Mouse (Mus musculus): ENCODE data around the gene Arrb1. TPM values are rescaled to one million over a fixed set of nuclear protein-coding genes. Genes with fewer than 3 reads are reported as not detected.
A peak's percentile ranks its signal among the peaks of the same experiment; 100 is the strongest.

Gene Arrb1
- polyA plus RNA-seq, 1 experiment, result 63.2 TPM

- DNase-seq (ENCODE audit: low read depth), result peak; percentile 29
- TF ChIP-seq POLR2A (IDR thresholded peaks at IDR 0.05; ENCODE audit: borderline replicate concordance, extremely low read depth, insufficient read depth, insufficient read length, poor library complexity, severe bottlenecking), result no peak
- TF ChIP-seq CTCF (IDR thresholded peaks at IDR 0.05; ENCODE audit: borderline replicate concordance, extremely low read depth, insufficient read depth, insufficient read length), result no peak
These were observed 71.5 kb downstream of the Arrb1 start for GRCm38 (mm10) chr7:99606766-99607165.

- no peak for DNase-seq (ENCODE audit: low read depth)
- no peak for TF ChIP-seq CTCF (IDR thresholded peaks at IDR 0.05; ENCODE audit: borderline replicate concordance, extremely low read depth, insufficient read depth, insufficient read length)
- no peak for TF ChIP-seq POLR2A (IDR thresholded peaks at IDR 0.05; ENCODE audit: borderline replicate concordance, extremely low read depth, insufficient read depth, insufficient read length, poor library complexity, severe bottlenecking)
These were observed 72.4 kb downstream of the Arrb1 start for GRCm38 (mm10) chr7:99607632-99608031.

- no peak for DNase-seq (ENCODE audit: low read depth)
- TF ChIP-seq POLR2A (IDR thresholded peaks at IDR 0.05; ENCODE audit: borderline replicate concordance, extremely low read depth, insufficient read depth, insufficient read length, poor library complexity, severe bottlenecking) (no peak), CTCF (IDR thresholded peaks at IDR 0.05; ENCODE audit: borderline replicate concordance, extremely low read depth, insufficient read depth, insufficient read length) (0 out of 2 replicates have a peak, but pooled peaks have one; percentile 4)
These were observed 83.0 kb downstream of the Arrb1 start for GRCm38 (mm10) chr7:99618264-99618663.

- DNase-seq (ENCODE audit: low read depth), result peak; percentile 69
- peak; percentile 65; the same call in 1 of the 2 replicates for TF ChIP-seq CTCF (IDR thresholded peaks at IDR 0.05; ENCODE audit: borderline replicate concordance, extremely low read depth, insufficient read depth, insufficient read length)
- TF ChIP-seq POLR2A (IDR thresholded peaks at IDR 0.05; ENCODE audit: borderline replicate concordance, extremely low read depth, insufficient read depth, insufficient read length, poor library complexity, severe bottlenecking), result no peak
These were observed 83.6 kb downstream of the Arrb1 start for GRCm38 (mm10) chr7:99618860-99619259.

GRCm38 (mm10) chr7:99625722-99626375 is 90.6 kb downstream of the Arrb1 start:
- TF ChIP-seq CTCF (IDR thresholded peaks at IDR 0.05; ENCODE audit: borderline replicate concordance, extremely low read depth, insufficient read depth, insufficient read length) (peak; percentile 81), POLR2A (IDR thresholded peaks at IDR 0.05; ENCODE audit: borderline replicate concordance, extremely low read depth, insufficient read depth, insufficient read length, poor library complexity, severe bottlenecking) (peak; percentile 45; the same call in 1 of the 2 replicates)

GRCm38 (mm10) chr7:99626376-99627270 is 91.4 kb downstream of the Arrb1 start, which contains the start of gene Tpbgl:
Tpbgl (minus strand) TSS chr7:99627103.
- TF ChIP-seq POLR2A (IDR thresholded peaks at IDR 0.05; ENCODE audit: borderline replicate concordance, extremely low read depth, insufficient read depth, insufficient read length, poor library complexity, severe bottlenecking) (no peak), CTCF (IDR thresholded peaks at IDR 0.05; ENCODE audit: borderline replicate concordance, extremely low read depth, insufficient read depth, insufficient read length) (no peak)
- DNase-seq (ENCODE audit: low read depth), result peak; percentile 54

More at GRCm38 (mm10) chr7:99625722-99626375, 90.6 kb downstream of the Arrb1 start:
- peak; percentile 93 for DNase-seq (ENCODE audit: low read depth)

GRCm38 (mm10) chr7:99627366-99627765 is 92.1 kb downstream of the Arrb1 start:
- TF ChIP-seq CTCF (IDR thresholded peaks at IDR 0.05; ENCODE audit: borderline replicate concordance, extremely low read depth, insufficient read depth, insufficient read length) (no peak), POLR2A (IDR thresholded peaks at IDR 0.05; ENCODE audit: borderline replicate concordance, extremely low read depth, insufficient read depth, insufficient read length, poor library complexity, severe bottlenecking) (no peak)
- no peak for DNase-seq (ENCODE audit: low read depth)

GRCm38 (mm10) chr7:99632286-99632685 is 97.0 kb downstream of the Arrb1 start:
- DNase-seq (ENCODE audit: low read depth), result no peak
- TF ChIP-seq POLR2A (IDR thresholded peaks at IDR 0.05; ENCODE audit: borderline replicate concordance, extremely low read depth, insufficient read depth, insufficient read length, poor library complexity, severe bottlenecking) (no peak), CTCF (IDR thresholded peaks at IDR 0.05; ENCODE audit: borderline replicate concordance, extremely low read depth, insufficient read depth, insufficient read length) (no peak)

- no peak for DNase-seq (ENCODE audit: low read depth)
- TF ChIP-seq CTCF (IDR thresholded peaks at IDR 0.05; ENCODE audit: borderline replicate concordance, extremely low read depth, insufficient read depth, insufficient read length), result no peak
- TF ChIP-seq POLR2A (IDR thresholded peaks at IDR 0.05; ENCODE audit: borderline replicate concordance, extremely low read depth, insufficient read depth, insufficient read length, poor library complexity, severe bottlenecking), result no peak
These were observed 98.8 kb downstream of the Arrb1 start for GRCm38 (mm10) chr7:99633966-99634665.

- TF ChIP-seq POLR2A (IDR thresholded peaks at IDR 0.05; ENCODE audit: borderline replicate concordance, extremely low read depth, insufficient read depth, insufficient read length, poor library complexity, severe bottlenecking) (no peak), CTCF (IDR thresholded peaks at IDR 0.05; ENCODE audit: borderline replicate concordance, extremely low read depth, insufficient read depth, insufficient read length) (no peak)
- DNase-seq (ENCODE audit: low read depth), result no peak
These were observed 106.0 kb downstream of the Arrb1 start for GRCm38 (mm10) chr7:99641245-99641644.

- DNase-seq (ENCODE audit: low read depth), result no peak
- TF ChIP-seq POLR2A (IDR thresholded peaks at IDR 0.05; ENCODE audit: borderline replicate concordance, extremely low read depth, insufficient read depth, insufficient read length, poor library complexity, severe bottlenecking) (no peak), CTCF (IDR thresholded peaks at IDR 0.05; ENCODE audit: borderline replicate concordance, extremely low read depth, insufficient read depth, insufficient read length) (no peak)
These were observed 106.8 kb downstream of the Arrb1 start for GRCm38 (mm10) chr7:99642078-99642477.
